Mouse (Mus musculus): ENCODE measurements at regions not wholly inside any gene's neighbourhood (a gene's known extent, or its start where the extent isn't known, plus 50 kb on each side); places are given as distances from the start of the nearest gene placed in this dataset.

DNA sequence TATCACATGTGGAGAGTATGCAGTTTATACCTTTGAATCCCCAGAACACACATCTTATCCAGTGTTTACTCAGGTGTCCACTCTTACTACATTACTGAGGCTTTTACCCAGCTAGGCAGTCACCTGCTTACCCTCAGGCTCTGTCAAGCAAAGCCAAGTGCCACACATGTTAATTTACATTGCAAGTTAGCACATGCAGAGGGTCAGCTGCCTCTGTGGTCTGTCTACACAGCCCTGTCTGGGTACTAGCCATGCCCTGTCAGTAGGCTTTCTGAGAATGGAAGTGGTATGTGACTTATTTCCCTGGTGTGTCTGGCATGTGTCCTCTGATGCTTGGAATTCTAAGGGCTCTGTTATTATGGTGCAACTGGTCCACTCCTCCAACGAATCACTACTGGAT lies 106.6 kb downstream of the Sox11 start:
- TF ChIP-seq CTCF (conservative IDR thresholded peaks at IDR 0.05; ENCODE audit: low read length) (no peak), POU5F1 (IDR thresholded peaks at IDR 0.05; ENCODE audit: borderline replicate concordance, low read length) (no peak)

All from E14TG2a.4 (cell line).